Mouse (Mus musculus) erythroblast, adult 5-6 weeks (primary cell): ENCODE data around the gene Stk32c. TPM values are rescaled to one million over a fixed set of nuclear protein-coding genes. Genes with fewer than 3 reads are reported as not detected.

ENCODE experiments used
- ATAC-seq: replicated peaks from 2 replicates; pipeline ENCODE4 v1.8.0; 2016; ENCODE audit warnings: moderate number of reproducible peaks, mild to moderate bottlenecking, moderate TSS enrichment, inconsistent platforms; ENCODE audit not compliant: poor library complexity, low FRiP score, severe bottlenecking
- total RNA-seq, 2 experiments: library from RNA; stranded (forward) in 1 of 2; stranded (reverse) in 1 of 2; fragments of 150-400 nt in 1 of 2; fragments of 200-764, 138-1000 nt in 1 of 2; gene quantifications; 2 replicates each; pipeline versions ENCODE4 v1.2.3 to v1.2.4; 2015 to 2017; ENCODE audit warnings: low replicate concordance in 2 of 2

The Stk32c gene
- total RNA-seq, 2 experiments from 2014 or later: not detected

DNA sequence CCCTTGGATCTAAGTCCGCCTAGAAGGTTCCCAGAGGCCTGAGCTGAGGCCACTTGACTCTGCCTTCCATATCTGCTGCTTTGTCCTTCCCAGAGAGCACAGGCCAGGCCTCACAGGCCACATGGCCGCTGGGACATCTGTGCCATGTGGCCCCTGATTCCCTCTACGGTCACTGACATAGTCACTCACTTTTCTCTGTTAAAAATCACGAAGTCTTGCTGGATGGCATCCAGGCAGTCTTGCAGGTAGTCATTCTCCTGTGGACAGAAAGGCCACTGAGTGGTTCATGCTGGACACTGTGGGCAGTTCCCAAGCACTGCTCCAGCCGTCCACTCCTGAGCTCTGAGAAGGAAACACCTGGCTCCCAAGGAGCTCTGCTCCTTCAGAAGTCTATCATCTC, 108.0 kb downstream of the Stk32c start:
- no peak for ATAC-seq

DNA sequence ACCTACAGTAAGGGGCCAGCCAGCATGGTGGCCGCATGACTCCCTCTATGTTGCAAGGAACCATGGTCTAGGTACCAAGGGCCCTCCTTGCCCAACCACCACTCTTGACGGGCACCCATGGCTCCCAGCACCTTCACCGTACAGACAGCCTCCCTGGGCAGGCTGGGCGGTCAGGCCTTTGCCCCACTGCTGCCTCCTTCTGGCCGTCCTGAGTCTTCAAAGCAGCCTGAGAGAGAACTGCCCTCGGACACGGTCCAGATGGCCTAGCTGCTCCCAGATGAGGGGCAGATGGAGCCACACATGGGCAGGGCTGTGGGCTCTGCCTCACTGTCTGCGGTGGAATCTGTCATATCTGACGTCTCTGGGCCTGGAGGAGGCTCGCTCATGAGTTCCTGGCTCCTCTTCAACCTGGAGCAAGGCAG, 109.1 kb downstream of the Stk32c start:
- no peak for ATAC-seq

DNA sequence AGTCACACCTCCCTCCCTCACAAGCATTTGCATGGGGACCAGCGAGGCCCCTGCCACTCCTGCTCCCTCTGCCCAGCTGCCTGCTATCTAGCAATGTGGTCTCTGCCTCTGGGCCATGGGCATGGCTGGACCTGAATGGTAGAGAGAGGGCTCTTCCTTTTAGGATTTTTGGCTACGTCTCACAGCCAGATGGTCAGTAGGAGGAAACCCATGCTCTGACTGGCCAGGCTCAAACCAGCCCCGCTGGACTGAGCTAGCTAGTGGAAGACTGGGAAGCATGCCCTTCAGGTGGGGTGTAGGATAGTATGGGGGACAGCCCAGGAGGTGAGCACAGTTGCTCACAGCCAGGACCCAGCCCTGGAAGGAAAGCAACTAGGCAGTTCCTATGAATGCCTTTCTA, 111.3 kb downstream of the Stk32c start:
- no peak for ATAC-seq

DNA sequence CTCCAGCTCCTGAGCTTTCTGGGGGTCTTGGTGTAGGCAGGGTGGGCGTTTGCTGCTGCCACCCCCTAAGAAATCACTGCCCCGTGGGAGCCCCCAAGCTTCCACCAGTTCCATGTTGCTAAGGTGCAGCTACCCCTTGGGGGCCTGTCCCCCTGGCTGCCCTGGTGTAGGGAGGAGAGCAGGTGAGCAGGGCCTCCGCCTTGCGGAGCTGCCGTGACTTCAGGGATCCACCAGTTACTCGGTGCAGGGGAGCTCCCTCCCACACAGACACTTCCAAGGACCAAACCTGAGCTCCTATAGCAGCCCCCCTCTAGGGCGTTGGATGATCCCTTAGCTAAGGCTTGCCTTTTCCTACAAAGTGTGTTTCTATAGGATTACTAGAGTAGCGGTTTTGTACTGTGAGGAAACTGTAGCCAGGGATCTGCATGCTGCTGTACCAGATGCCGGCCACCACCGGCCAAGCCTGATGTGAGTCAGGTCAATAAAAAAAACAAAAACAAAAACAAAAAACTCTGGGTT, 111.8 kb downstream of the Stk32c start:
- no peak for ATAC-seq

DNA sequence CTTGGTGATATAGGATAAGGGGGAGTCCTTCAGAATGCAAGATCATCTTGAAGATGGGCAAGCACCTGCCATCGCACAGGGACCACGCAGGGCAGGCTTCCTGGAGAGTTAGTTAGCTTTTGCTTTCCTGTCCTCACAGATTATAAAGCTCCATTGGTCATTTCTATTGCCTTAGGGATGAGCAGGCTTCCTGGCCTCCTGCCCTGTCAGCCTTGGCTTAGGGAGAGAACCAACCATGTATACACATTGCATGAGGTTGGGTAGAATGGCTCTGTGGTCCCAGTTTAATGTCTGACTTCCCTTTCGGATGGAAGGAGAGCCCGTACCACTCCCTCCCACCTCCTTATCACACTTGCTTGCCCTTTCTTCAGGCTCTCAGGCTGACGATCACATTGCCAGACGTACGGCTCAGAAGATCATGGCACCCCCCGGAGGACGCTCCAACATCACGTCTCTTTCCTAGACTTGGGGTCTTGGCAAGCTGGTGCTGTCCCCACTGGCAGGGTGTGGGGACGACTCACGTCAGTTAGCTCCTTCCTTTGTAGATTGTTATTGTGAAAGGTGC, 112.5 kb downstream of the Stk32c start:
- ATAC-seq: no peak

DNA sequence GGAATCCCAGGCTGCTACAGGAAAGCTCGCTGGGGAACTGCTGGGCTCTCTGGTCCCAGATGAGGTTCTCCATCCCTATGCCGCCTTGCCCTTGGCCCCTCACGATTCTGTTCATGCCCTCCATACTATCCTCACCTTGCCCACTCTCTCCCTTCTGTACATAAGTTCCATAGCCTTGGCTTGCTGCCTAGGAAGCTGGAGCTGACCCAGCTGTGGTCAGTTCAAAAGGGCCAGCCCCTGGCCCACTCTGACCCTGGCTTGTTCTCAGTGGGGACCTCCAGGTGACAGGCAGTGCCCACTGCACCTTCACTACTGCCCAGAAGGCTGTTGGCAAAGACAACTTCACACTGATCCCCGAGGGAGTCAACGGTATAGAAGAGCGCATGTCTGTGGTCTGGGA, 116.7 kb downstream of the Stk32c start:
- no peak for ATAC-seq

DNA sequence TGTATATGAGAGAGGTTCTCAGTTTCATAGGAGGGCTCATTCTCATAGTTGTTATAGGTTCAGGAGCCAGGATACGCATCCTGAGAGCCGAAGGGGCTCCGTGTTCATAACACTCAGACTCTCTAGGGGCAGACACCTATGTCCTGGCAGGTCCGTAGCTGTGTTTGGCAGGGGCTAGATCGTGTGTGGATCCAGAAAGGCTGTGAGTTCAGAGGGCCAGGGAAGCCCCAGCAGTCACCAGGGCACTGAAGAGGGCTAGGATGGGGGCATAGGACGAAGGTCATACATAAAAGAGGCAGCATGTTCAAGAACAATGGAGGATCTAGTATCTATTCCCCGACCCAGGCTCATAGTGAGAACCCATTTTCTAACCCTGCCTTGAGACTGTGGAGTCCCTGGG, 117.8 kb downstream of the Stk32c start:
- ATAC-seq: no peak

DNA sequence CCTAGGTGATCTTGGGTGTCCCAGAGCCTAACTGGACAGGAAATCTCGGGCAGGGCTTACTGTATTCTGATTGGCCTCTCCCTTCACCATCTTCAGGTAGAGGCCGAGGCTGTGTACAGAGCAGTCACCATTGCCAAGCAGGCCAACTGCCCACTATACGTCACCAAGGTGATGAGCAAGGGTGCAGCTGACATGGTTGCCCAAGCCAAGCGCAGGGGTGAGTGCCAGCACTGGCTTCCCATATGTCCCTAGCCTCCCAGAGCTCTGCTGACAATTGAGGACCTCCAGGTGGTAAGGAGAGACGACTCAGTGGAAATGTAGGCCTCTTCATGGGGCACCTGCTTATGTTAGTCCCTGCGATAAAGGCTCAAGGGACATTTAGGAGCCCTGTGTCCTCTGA, 118.3 kb downstream of the Stk32c start:
- ATAC-seq: no peak

DNA sequence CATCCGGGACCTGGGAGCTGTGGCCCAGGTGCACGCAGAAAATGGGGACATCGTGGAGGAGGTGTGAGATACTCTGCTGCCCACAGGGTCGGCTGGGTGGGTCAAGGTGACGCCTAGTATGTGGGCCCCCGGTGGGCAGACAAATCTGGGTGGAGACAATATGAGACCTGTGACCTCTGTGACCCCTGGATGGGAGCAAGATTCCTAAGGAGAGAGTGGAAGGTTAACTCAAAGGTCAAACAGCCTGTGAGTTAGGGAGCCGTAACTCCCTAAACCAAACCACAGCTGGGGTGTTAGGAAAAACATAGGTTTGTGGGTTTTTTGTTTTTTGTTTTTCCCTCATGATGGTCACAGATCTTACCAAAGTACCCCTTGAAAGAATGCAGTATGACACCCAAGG, 119.3 kb downstream of the Stk32c start:
- ATAC-seq: no peak

DNA sequence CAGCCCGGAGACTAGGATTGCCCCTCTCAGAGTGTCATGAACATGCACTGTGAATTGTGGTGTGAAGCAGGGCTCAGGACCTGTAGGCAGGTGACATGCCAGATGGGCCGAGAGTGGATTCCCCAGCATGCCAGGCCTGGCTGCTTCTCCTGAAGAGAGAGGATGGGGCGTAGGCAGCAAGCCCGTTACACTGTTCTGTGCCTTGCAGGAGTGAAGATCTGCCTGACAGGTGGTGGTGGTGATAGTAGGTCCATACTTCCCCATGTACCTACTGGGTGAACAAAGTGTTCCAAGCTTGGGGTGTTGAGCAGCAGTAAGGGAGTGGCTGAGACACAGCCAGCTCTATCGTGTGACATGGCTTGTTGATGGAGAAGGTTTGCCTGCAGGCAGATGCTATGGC, 120.0 kb downstream of the Stk32c start:
- ATAC-seq: no peak

DNA sequence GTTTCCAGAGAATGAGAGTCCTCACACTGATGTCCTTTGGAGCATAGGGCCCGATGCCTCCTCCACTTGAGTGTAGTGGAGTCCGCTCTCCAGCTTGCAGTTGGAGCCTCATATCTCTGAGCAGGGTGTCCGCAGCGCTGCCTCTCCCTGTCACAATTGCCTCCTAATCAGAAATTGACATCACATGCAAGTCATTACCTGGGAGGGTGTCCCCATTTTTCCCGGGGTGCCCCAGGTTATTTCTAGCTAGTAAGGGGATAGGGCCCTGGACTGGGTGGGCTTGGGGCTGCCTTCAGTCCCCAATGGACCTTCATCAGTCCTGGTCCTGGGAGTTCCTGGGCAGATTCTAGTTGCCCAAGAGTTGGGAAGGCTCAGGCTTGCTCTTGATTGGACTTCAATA, 120.4 kb downstream of the Stk32c start:
- ATAC-seq: no peak

DNA sequence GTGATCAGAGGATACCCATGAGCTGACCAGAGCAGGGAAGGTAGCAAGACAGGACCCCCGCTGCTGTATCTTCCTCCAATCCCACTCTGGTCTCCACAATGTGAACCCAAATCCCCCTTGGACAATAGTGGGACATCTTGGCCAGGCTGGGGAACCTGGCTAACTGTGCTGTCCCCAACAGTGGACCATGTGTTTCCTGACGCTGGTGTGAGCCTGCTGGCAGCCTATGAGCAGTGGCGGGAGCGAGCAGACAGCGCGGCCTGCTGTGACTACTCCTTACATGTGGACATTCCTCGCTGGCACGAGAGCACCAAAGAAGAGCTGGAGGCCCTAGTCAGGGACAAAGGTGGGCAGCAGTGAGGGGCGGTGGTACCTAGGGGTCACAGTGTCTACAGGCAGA, 121.4 kb downstream of the Stk32c start:
- ATAC-seq: no peak

DNA sequence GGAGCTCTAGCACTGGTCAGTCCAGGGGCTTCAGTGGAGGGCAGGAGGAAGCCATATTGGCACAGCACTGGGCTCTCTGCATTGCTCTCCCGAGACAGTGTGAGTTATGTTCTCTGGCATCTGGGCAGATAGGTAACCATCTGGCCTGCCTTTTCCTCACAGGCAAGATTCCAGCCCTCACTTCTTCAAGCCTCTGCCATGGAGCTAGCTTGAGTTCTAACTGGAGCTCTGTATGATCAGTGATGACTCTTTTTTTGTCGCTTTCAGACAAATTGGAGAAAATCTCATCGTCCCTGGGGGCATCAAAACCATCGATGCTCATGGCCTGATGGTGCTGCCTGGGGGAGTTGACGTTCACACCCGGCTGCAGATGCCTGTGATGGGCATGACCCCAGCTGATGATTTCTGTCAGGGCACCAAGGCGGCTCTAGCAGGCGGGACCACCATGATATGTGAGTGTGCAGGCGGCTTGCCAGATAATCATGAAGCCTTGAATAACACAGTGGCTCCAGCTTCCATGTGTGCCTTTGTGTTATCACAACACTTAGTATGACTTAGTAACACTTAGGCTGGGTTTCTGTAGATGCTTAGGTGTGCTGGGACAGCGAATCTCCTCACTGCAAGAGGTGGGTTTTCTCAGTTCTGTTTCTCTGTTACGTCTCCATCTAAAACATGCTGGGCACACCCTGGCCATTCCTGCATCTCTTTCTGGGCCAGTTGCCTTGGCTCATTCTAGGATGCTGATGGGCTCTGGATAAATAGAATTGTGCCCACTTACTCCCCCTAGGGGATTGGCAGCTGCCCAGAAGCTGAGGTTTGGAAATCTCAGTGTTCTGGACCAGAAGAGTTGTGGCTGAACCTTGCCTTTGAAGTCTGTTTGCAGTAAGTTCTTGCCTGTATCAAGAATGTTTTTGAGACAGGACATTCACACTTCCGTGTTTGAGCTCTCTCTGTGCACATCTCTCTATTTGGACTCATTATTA, 122.9 kb downstream of the Stk32c start:
- no peak for ATAC-seq

DNA sequence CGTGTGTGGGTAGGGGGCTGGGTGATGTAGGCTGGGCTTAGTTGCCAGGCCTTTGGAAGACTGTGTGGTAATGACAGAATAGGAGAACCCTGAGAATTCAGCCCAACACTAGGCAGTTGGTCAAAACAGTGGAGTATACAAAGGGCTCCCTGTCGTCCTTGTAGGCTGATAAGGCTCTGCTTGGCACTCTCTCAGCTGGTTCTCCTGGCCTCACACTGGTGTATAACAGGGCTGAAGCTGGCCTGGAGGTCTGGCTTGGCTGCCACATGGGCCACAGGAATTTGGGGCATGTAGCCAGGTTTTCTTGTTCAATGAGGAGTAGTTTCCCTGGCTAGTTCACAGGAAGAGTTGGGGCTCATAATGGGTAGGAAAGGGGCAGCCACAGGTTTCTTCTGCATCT, 125.3 kb downstream of the Stk32c start:
- no peak for ATAC-seq

DNA sequence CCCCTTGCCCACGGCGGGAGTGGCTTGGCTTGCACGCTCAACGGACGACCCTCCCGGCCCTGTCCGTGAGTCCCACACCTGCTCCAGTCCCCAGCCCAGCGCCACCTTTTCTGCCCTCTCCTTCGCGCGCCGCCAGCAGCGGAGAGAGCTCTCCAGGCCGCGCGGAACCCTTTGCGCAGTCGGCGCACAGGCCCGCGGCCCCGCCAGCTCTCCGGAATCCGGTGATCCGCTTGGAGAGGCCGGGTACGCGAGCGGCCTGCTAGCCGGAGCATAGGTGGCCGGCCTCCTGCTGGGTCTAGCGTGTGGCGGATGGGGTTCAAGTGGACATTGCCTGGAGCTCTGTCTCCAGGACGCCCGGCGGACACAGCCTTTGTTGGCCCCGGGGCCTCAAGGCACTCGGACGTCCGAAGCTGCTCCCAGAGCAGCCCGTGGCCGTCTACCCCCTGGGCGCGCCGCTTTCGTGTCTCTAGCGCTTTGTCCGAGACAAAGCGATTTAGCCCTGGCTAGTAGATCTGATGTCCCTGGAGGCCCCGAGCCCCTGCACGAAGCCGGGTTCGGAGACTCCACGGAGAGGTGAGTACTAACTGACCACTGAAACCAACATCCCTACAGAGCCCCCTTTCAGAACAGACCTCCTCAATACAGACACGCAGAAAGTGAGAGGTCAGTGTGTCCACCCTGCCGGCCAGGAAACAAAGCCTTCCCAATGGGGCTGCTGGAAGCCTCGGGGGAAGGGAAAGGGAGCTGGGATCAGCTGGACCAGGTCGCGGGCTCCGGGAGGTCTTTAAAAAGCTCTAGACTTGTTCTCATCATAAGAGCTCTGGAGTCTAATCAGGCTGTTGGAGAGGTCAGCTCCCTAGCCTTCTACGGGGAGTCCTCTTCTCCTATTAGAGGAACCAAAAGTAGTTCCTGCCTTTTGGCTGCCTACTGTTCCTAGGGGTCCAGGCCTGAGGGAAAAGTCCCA, 126.6 kb downstream of the Stk32c start:
- ATAC-seq: no peak

DNA sequence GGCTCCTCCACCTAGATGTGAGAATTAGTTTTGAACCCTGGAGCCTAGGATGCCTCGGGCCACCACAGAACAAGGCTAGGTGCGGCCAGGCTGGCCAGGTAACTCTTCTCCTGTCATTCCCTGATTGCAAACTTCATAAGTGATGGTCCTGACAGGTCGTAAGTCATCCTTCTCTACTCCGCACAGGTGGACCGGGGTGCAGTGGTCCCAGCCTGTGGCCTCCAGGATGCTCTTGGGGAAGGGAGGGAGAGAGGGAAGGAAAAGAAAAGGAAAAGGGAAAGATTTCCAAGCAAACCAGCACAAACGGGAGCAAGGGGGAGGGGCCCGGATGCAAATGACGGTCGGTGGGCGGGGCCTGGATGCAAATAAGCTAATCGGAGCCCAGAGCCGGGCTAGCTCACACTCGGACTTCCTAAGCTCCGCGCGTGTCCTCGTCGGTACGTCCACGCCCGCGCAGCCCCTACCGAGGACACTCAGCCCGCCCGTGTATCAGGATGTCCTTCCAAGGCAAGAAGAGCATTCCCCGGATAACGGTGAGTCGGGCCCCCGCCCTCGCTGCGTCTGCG, 127.4 kb downstream of the Stk32c start, which contains the start of gene Dpysl4:
Gene Dpysl4, plus strand, starts transcription at position 373 of the 566 bp plus-strand sequence.
- no peak for ATAC-seq

DNA sequence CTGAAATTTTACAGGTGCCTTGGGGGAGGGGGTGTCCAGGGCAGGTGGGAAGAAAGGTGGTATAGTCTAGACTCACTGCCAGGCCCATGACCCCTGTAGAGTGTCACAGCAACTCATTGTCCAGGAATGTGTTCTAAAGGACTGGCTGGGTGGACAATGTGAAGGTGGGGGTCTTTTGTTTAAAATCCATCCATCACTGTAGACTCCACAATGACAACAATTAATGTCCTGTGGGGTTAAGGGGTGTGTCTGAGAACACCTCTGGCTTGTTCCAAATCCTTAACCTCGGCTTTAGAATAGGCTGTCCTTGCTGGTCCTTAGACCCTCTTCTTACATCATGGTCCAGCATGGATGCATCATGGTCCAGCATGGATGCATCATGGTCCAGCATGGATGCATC, 128.8 kb downstream of the Stk32c start:
- ATAC-seq: no peak

DNA sequence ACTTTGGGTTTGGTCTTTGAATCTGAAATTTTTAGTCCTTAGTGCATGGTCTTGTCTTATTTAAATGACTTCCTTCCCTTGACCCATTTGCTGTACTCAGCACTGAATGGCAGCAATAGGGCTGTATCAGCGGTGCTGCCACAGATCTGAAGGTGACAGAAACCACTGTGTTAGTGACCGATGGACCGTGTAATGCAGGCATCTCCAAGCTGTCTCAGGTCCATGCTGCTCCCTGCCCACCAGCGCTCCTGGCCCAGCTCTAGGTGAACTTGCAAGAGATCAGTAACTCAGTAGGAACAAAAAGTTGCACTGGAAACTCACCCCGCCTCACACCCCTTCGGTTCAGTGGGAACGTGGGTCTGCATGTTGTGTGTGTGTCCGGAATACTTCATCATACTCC, 130.8 kb downstream of the Stk32c start:
- ATAC-seq: no peak

DNA sequence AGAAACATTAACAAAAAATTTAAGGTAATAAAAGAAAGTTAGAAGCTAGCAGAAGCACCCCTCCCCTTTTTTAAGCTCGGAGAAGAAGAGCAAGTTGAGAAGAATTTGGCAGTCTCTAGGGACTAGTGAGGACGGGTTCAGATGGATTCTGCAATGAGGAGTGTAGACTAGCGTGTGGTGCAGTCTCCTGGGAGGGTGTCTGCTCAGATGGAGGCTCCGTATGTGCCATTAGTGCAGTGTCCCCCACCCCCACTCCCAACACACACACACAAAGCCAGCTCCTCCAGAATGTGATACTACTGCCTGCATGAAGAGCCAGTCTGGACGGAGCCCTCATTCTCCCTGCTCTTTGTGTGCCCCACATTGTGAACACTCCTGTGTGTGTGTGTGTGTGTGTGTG, 131.9 kb downstream of the Stk32c start:
- ATAC-seq: no peak

DNA sequence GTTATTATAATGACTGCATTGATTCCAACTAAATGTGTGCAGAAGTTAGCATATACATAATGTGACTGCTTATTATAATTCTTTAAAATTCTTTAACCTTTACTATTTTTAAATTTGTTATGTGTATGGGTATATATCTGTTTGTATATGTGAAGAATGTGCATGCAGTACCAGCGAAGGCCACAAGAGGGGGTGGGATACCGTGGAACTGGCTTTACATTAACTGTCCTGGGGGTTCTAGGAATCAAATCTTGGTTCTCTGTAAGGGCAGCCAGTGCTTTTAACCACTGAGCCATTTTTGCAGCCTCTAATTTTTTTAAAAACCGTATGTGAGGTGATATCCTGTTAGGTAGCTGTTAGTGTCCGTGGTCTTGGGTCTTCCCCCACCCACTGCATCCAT, 132.4 kb downstream of the Stk32c start:
- no peak for ATAC-seq
